Mouse (Mus musculus) hindbrain, postnatal 0 days (tissue): ENCODE measurements around the gene Mfap5. TPM values are rescaled to one million over a fixed set of nuclear protein-coding genes. Genes with fewer than 3 reads are reported as not detected.
"Not testable (repeated sequence)": the region's sequence is repeated elsewhere in the genome, so short reads cannot be mapped to it uniquely, and the experiment has no call there.

Experiments
- ATAC-seq: fragments of 200-750 bp; cut with Nextera tagmentation; 2 replicates; pipeline ENCODE4 v1.8.0; 2017; ENCODE audit warnings: mild to moderate bottlenecking, moderate TSS enrichment, moderate library complexity
- DNase-seq: peaks from one replicate; pipeline ENCODE4 v3.0.0-alpha.2; 2015; ENCODE audit warnings: low spot score
- H3K27ac ChIP-seq: fragments of 300-500 bp; sonication (generic); 2 replicates; pipeline ENCODE4 v1.5.1; 2014; ENCODE audit warnings: mild to moderate bottlenecking
- H3K27me3 ChIP-seq: fragments of 300-500 bp; sonication (generic); 2 replicates; pipeline ENCODE4 v1.6.1; 2014; ENCODE audit warnings: low read length, mixed read lengths; ENCODE audit not compliant: insufficient read depth
- H3K36me3 ChIP-seq: fragments of 300-500 bp; sonication (generic); 2 replicates; pipeline ENCODE4 v1.6.1; 2014; ENCODE audit warnings: low read length, mixed read lengths; ENCODE audit not compliant: insufficient read depth
- H3K4me1 ChIP-seq: fragments of 300-500 bp; sonication (generic); 2 replicates; pipeline ENCODE4 v1.6.1; 2014; ENCODE audit warnings: antibody characterized with exemption, low read length, mixed read lengths; ENCODE audit not compliant: insufficient read depth
- H3K4me2 ChIP-seq: fragments of 300-500 bp; sonication (generic); 2 replicates; pipeline ENCODE4 v1.6.1; 2014; ENCODE audit warnings: low read depth, mild to moderate bottlenecking, low read length, moderate library complexity, mixed read lengths
- H3K4me3 ChIP-seq: fragments of 300-500 bp; sonication (generic); 2 replicates; pipeline ENCODE4 v1.5.1; 2014; ENCODE audit warnings: low read length
- H3K9ac ChIP-seq: fragments of 300-500 bp; sonication (generic); replicated peaks from 2 replicates; pipeline ENCODE4 v1.6.1; 2014; ENCODE audit warnings: mild to moderate bottlenecking, low read length, moderate library complexity, mixed read lengths
- H3K9me3 ChIP-seq: fragments of 300-500 bp; sonication (generic); 2 replicates; pipeline ENCODE4 v1.6.1; 2016; ENCODE audit warnings: low read length, mixed read lengths
- CTCF ChIP-seq: IDR thresholded peaks from 2 replicates; pipeline ENCODE4 v1.5.1; 2016; ENCODE audit warnings: antibody characterized with exemption, control low read depth, low read depth
- WGBS: fragments of 180-500 bp; shearing (Covaris S2); extraction: QIAGEN DNeasy Blood & Tissue Kit; methylation state at CpG from one replicate; pipeline ENCODE4 v1.1.7; 2014; 5-methylcytosine and 5-hydroxymethylcytosine counted together
- polyA plus RNA-seq: library from polyadenylated mRNA; unstranded; fragments of >200 nt; fragmentation: Nextera tagmentation; extraction: Ambion mirVana; gene quantifications from 2 replicates; pipeline ENCODE4 v1.2.1, GENCODE M21; 2015
- total RNA-seq: library from RNA; depleted of rRNA; stranded (reverse); fragments of >200 nt; gene quantifications from 2 replicates; pipeline ENCODE4 v1.2.3, GENCODE M21; 2014; rRNA removed

Gene Mfap5
- total and polyA plus RNA-seq, 2 experiments from 2014 or later: 5.0 to 13.2 TPM

- WGBS: 78% methylated on average over 1 of the region's 1 CpGs
- TF ChIP-seq CTCF: no peak
- Histone ChIP-seq H3K27ac (no peak overlapping the region), H3K4me2 (no peak overlapping the region), H3K36me3 (no peaks in the 10 kb centered on the region), H3K27me3 (no peaks in the 10 kb centered on the region), H3K9me3 (no peaks in the 10 kb centered on the region), H3K9ac (no peak overlapping the region), H3K4me1 (no peaks in the 10 kb centered on the region), H3K4me3 (no peak overlapping the region)
- ATAC-seq: 0 out of 2 replicates have a peak, but pooled peaks have one; percentile 28
- no peak for DNase-seq
Measured at GRCm38 (mm10) chr6:122569762-122570161, 64.1 kb downstream of the Mfap5 start.

GRCm38 (mm10) chr6:122570695-122571616 lies 65.3 kb downstream of the Mfap5 start:
- Histone ChIP-seq H3K4me2 (no peak overlapping the region), H3K9ac (no peak overlapping the region), H3K27ac (no peak overlapping the region), H3K4me1 (no peaks in the 10 kb centered on the region), H3K36me3 (no peaks in the 10 kb centered on the region), H3K9me3 (no peaks in the 10 kb centered on the region), H3K27me3 (no peaks in the 10 kb centered on the region), H3K4me3 (no peak overlapping the region)
- TF ChIP-seq CTCF: no peak
- WGBS: 73% methylated on average over 8 of the region's 8 CpGs
- DNase-seq (no peak), ATAC-seq (no peak)

GRCm38 (mm10) chr6:122571617-122571959 lies 65.9 kb downstream of the Mfap5 start:
- Histone ChIP-seq H3K4me1 (no peaks in the 10 kb centered on the region), H3K36me3 (no peaks in the 10 kb centered on the region), H3K27me3 (no peaks in the 10 kb centered on the region), H3K9me3 (no peaks in the 10 kb centered on the region), H3K4me2 (no peak overlapping the region), H3K27ac (no peak overlapping the region), H3K9ac (no peak overlapping the region), H3K4me3 (no peak overlapping the region)
- 72% methylated on average over 3 of the region's 3 CpGs for WGBS
- TF ChIP-seq CTCF: no peak
- no peak for DNase-seq
- no peak for ATAC-seq

DNA sequence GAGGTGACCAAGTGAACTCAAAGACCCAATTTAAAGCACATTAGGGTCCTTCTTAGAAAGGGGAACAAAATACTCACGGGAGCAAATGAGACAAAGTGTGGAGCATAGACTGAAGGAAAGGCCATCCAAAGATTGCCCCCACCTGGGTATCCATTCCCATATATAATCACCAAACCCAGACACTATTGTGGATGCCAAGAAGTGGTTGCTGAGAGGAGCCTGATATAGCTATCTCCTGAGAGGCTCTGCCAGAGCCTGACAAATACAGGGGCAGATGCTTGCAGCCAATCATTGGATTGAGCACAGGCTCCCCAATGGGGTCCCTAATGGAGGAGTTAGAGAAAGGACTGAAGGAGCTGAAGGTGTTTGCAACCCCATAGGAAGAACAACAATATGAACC lies 69.4 kb downstream of the Mfap5 start:
- not testable (repeated sequence) for H3K27me3 ChIP-seq, DNase-seq, H3K4me1 ChIP-seq, H3K36me3 ChIP-seq, H3K4me3 ChIP-seq, H3K9me3 ChIP-seq, ATAC-seq, H3K9ac ChIP-seq, H3K4me2 ChIP-seq, H3K27ac ChIP-seq
- WGBS: 88% methylated on average over 1 of the region's 1 CpGs

- WGBS: 98% methylated on average over 3 of the region's 3 CpGs
- no peak for TF ChIP-seq CTCF
- no peak for DNase-seq
Measured at GRCm38 (mm10) chr6:122577030-122577429, 71.4 kb downstream of the Mfap5 start.

More at GRCm38 (mm10) chr6:122577030-122577429, 71.4 kb downstream of the Mfap5 start:
- Histone ChIP-seq H3K36me3 (no peaks in the 10 kb centered on the region), H3K4me1 (no peaks in the 10 kb centered on the region), H3K9ac (no peak overlapping the region), H3K27ac (no peak overlapping the region), H3K4me2 (no peak overlapping the region), H3K9me3 (no peaks in the 10 kb centered on the region), H3K27me3 (no peaks in the 10 kb centered on the region), H3K4me3 (no peak overlapping the region)
- ATAC-seq: no peak

Other genes with a start within 250 kb of the Mfap5 start
- gene Klrg1, start 223.0 kb upstream of the Mfap5 start, total RNA-seq: 0.52 TPM in 1 of 2 replicates, not detected in the other
- 0.74 and 1.3 TPM in 2 replicates for gene Klrg1, start 223.0 kb upstream of the Mfap5 start, polyA plus RNA-seq
- 48.5 and 48.8 TPM in 2 replicates for gene M6pr, start 197.1 kb upstream of the Mfap5 start, total RNA-seq
- gene M6pr, start 197.1 kb upstream of the Mfap5 start, polyA plus RNA-seq: 46.7 and 48.5 TPM in 2 replicates
- 64.0 and 73.6 TPM in 2 replicates for gene Phc1, start 165.3 kb upstream of the Mfap5 start, total RNA-seq
- gene Phc1, start 165.3 kb upstream of the Mfap5 start, polyA plus RNA-seq: 20.5 and 21.1 TPM in 2 replicates
- 96.6 and 113 TPM in 2 replicates for gene Rimklb, start 7.1 kb upstream of the Mfap5 start, total RNA-seq
- gene Rimklb, start 7.1 kb upstream of the Mfap5 start, polyA plus RNA-seq: 97.1 and 97.2 TPM in 2 replicates
- 1.9 TPM in 1 of 2 replicates, not detected in the other for gene Aicda, start 48.0 kb downstream of the Mfap5 start, total RNA-seq
- gene Aicda, start 48.0 kb downstream of the Mfap5 start, polyA plus RNA-seq: 0.38 and 0.67 TPM in 2 replicates
- 2.9 and 7.6 TPM in 2 replicates for gene Apobec1, start 96.6 kb downstream of the Mfap5 start, total RNA-seq
- 1.6 and 2.1 TPM in 2 replicates for gene Apobec1, start 96.6 kb downstream of the Mfap5 start, polyA plus RNA-seq
- gene Gdf3, start 104.2 kb downstream of the Mfap5 start, total RNA-seq: 1.1 and 1.6 TPM in 2 replicates
- 0.19 and 0.29 TPM in 2 replicates for gene Gdf3, start 104.2 kb downstream of the Mfap5 start, polyA plus RNA-seq
- not detected in 2 replicates for gene Dppa3, start 120.6 kb downstream of the Mfap5 start, total RNA-seq
- not detected in 2 replicates for gene Dppa3, start 120.6 kb downstream of the Mfap5 start, polyA plus RNA-seq
- not detected in 2 replicates for gene Nanog, start 201.6 kb downstream of the Mfap5 start, total RNA-seq
- 0.15 and 0.16 TPM in 2 replicates for gene Nanog, start 201.6 kb downstream of the Mfap5 start, polyA plus RNA-seq